In the genomic region with DNA sequence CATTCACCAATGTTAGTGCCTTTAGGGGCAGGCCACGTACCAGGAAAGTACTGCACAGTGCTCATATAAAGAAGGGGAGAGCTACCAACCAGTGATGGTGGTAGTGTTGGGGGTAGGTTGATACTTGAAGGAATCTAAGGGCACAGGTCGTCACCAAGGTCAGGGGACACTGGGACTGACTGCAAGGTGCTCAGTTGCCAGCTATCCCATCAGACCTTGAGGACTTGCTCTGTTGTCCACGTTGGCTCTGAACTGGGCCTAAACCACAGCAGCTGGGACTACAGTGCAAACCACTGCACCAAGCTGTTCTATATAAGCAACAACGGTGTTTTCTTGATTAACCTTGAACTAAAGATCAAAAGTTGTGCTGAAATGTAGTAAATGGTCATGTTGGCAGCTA, we compare ENCODE assay signal across 22 mouse cellular contexts. TPM values are rescaled to one million over a fixed set of nuclear protein-coding genes. Genes with fewer than 3 reads are reported as not detected.
A peak's percentile ranks its signal among the peaks of the same experiment; 100 is the strongest.
DNase-seq lines count a peak whose midpoint lies in the region; ATAC-seq and TF ChIP-seq lines count a peak whose summit lies in the region.
"Had no signal": no experiment of that assay in that cellular context is flagged by ENCODE, and none has a peak within 500 bp of the region (broad histone marks: within the 10 kb centered on the region; RNA-seq: fewer than 3 reads in every experiment).

No protein-coding gene starts in this region.

- no peak overlapping the region for H3K27ac ChIP-seq in CH12.LX (ENCODE audit: insufficient read depth, low read depth)
- H3K27ac ChIP-seq in midbrain, postnatal 0 days (ENCODE audit: low read depth, low read length), result no peak overlapping the region

- no peaks in the 10 kb centered on the region for H3K9me3 ChIP-seq in megakaryocyte, embryonic 14.5 days
- no peaks in the 10 kb centered on the region for H3K9me3 ChIP-seq in CH12.LX (replicated peaks; ENCODE audit: low read length)
- H3K9me3 ChIP-seq in midbrain, postnatal 0 days (ENCODE audit: low read length), result no peaks in the 10 kb centered on the region
- H3K9me3 ChIP-seq: G1E had no signal

- in situ Hi-C loops in CH12.LX (cut with MboI; ENCODE audit: low pct_ligation_motif_present, low pct_unique_long_range_greater_than_20kb, low sequenced_read_pairs), result no loop called here

- peak overlapping the region; percentile 28 for H3K4me3 ChIP-seq in megakaryocyte, embryonic 14.5 days (replicated peaks)
- no peak overlapping the region for H3K4me3 ChIP-seq in CH12.LX (replicated peaks in 1 of 3; ENCODE audit: low read depth in 2 of 3, low read length in 2 of 3, poor library complexity in 1 of 3)
- H3K4me3 ChIP-seq in myocyte, result no peak overlapping the region
- H3K4me3 ChIP-seq in midbrain, postnatal 0 days (ENCODE audit: low read depth, low read length), result no peak overlapping the region

- 90% methylated on average over 4 of the region's 4 CpGs for WGBS in midbrain, postnatal 0 days

- dilution Hi-C loops in CH12.LX (cut with MboI; ENCODE audit: extremely low pct_ligation_motif_present, extremely low pct_unique_long_range_greater_than_20kb, low sequenced_read_pairs), result no loop called here

- H3K36me3 ChIP-seq in megakaryocyte, embryonic 14.5 days (replicated peaks; ENCODE audit: low read length), result peaks cover 62% of the 10 kb centered on the region
- H3K36me3 ChIP-seq in CH12.LX (replicated peaks in 1 of 2; ENCODE audit: control insufficient read depth in 1 of 2, insufficient read depth in 1 of 2, low read length in 1 of 2) (peaks cover 34 to 48% of the 10 kb centered on the region in 2 experiments), myocyte (ENCODE audit: control insufficient read depth, insufficient read depth) (peaks cover 19% of the 10 kb centered on the region)
- peaks cover 25% of the 10 kb centered on the region for H3K36me3 ChIP-seq in midbrain, postnatal 0 days (ENCODE audit: insufficient read depth, low read length)

- TF ChIP-seq CTCF in CH12.LX (conservative IDR thresholded peaks at IDR 0.05 in 1 of 2, IDR thresholded peaks at IDR 0.05 in 1 of 2; ENCODE audit: low read depth in 2 of 2, low read length in 2 of 2), result no peak
- TF ChIP-seq CTCF in midbrain, postnatal 0 days (IDR thresholded peaks at IDR 0.05), result no peak

- DNase-seq in CH12.LX (ENCODE audit: extremely low read depth), result no peak
- DNase-seq in cerebellum, adult 11 months, result no peak
- no peak for DNase-seq in midbrain, postnatal 0 days (ENCODE audit: low spot score)
- DNase-seq: adrenal gland, adult 2 months; adrenal gland, adult 8-10 months; adrenal gland, postnatal 10 days; adrenal gland, postnatal 14 days; adrenal gland, postnatal 25 days; adrenal gland, postnatal 36 days; B cell, adult 2 months; cerebellum, adult 11-12 months; cerebellum, adult 18-20 months; cerebellum, adult 2 months; cerebellum, adult 8-10 months had no signal

- H3K9ac ChIP-seq in CH12.LX (ENCODE audit: insufficient read depth, low read depth), result no peak overlapping the region
- H3K9ac ChIP-seq in midbrain, postnatal 0 days (replicated peaks; ENCODE audit: low read length, poor library complexity, severe bottlenecking), result no peak overlapping the region

- no peaks in the 10 kb centered on the region for H3K79me2 ChIP-seq in CH12.LX (replicated peaks; ENCODE audit: control insufficient read depth, extremely low read depth, insufficient read depth, poor library complexity, severe bottlenecking)
- no peaks in the 10 kb centered on the region for H3K79me2 ChIP-seq in myocyte (ENCODE audit: control insufficient read depth, insufficient read depth)

- ATAC-seq in megakaryocyte, adult 5-6 weeks (ENCODE audit: poor library complexity, severe bottlenecking), result no peak
- no peak for ATAC-seq in midbrain, postnatal 0 days (ENCODE audit: low FRiP score)
- ATAC-seq: activated CD4-positive, CD25-positive, alpha-beta regulatory T cell, adult 4 months; CD4-positive, CD25-positive, alpha-beta regulatory T cell, adult 4 months; Patski had no signal

- H3K4me2 ChIP-seq in CH12.LX (ENCODE audit: insufficient read depth, low read depth, poor library complexity, severe bottlenecking) (no peak overlapping the region), myocyte (ENCODE audit: low read depth) (no peak overlapping the region)
- no peak overlapping the region for H3K4me2 ChIP-seq in midbrain, postnatal 0 days (ENCODE audit: low read depth, low read length, poor library complexity, severe bottlenecking)

- no peak for TF ChIP-seq RAD21 in CH12.LX (IDR thresholded peaks at IDR 0.05; ENCODE audit: low read depth, low read length)

- peaks cover 13% of the 10 kb centered on the region for H3K4me1 ChIP-seq in megakaryocyte, embryonic 14.5 days
- peaks cover 2 to 22% of the 10 kb centered on the region in 2 experiments; a peak in 2 of 4 replicates for H3K4me1 ChIP-seq in CH12.LX (ENCODE audit: control insufficient read depth in 1 of 2, insufficient read depth in 2 of 2)
- H3K4me1 ChIP-seq in midbrain, postnatal 0 days (ENCODE audit: insufficient read depth, low read length), result no peaks in the 10 kb centered on the region

- no peaks in the 10 kb centered on the region for H3K27me3 ChIP-seq in megakaryocyte, embryonic 14.5 days (replicated peaks)
- H3K27me3 ChIP-seq in CH12.LX (replicated peaks) (no peaks in the 10 kb centered on the region), myocyte (ENCODE audit: control insufficient read depth, insufficient read depth, insufficient read length) (no peaks in the 10 kb centered on the region)
- H3K27me3 ChIP-seq in midbrain, postnatal 0 days (ENCODE audit: insufficient read depth, low read length), result no peaks in the 10 kb centered on the region
- H3K27me3 ChIP-seq: Patski had no signal

- no peak for TF ChIP-seq EP300 in CH12.LX (IDR thresholded peaks at IDR 0.05; ENCODE audit: low read length)

- H3ac ChIP-seq in myocyte (ENCODE audit: control insufficient read depth, insufficient read length), result no peak overlapping the region

- TF ChIP-seq POLR2A in CH12.LX (IDR thresholded peaks at IDR 0.05; ENCODE audit: low read depth, low read length) (no peak; the same call in 1 of the 2 replicates), myocyte (IDR thresholded peaks at IDR 0.05; ENCODE audit: insufficient read length, low read depth) (no peak)

TF ChIP-seq in CH12.LX, 34 proteins besides CTCF, POLR2A, EP300 and RAD21 (continues in another document):
- TF ChIP-seq USF2 (conservative IDR thresholded peaks at IDR 0.05; ENCODE audit: low read depth, low read length), result no peak
- no peak for TF ChIP-seq ZC3H11A (IDR thresholded peaks at IDR 0.05; ENCODE audit: low read depth, low read length)
- TF ChIP-seq SMC3 (IDR thresholded peaks at IDR 0.05; ENCODE audit: low read depth, low read length), result no peak
- no peak for TF ChIP-seq SIN3A (IDR thresholded peaks at IDR 0.05; ENCODE audit: low read length)
- TF ChIP-seq GABPA (IDR thresholded peaks at IDR 0.05; ENCODE audit: insufficient replicate concordance, low read depth, low read length), result no peak
- no peak for TF ChIP-seq MAZ (IDR thresholded peaks at IDR 0.05; ENCODE audit: low read depth, low read length)
- peak; percentile 75; the same call in 1 of the 2 replicates for TF ChIP-seq POLR2AphosphoS2 (IDR thresholded peaks at IDR 0.05; ENCODE audit: low read depth, low read length)
- TF ChIP-seq NELFE (IDR thresholded peaks at IDR 0.05; ENCODE audit: low read depth, low read length), result no peak

TF ChIP-seq in myocyte, 11 proteins besides CTCF, POLR2A, EP300 and RAD21:
- TF ChIP-seq POLR2AphosphoS2 (IDR thresholded peaks at IDR 0.05; ENCODE audit: insufficient read length, low read depth) (peak; percentile 82), MAX (IDR thresholded peaks at IDR 0.05; ENCODE audit: low read depth) (no peak), USF1 (IDR thresholded peaks at IDR 0.05; ENCODE audit: low read depth) (no peak)

RNA-seq across cellular contexts. Expression of gene Gm12248, which starts 30.3 kb away (rescaled TPM):
- polyA plus RNA-seq in megakaryocyte, embryonic 14.5 days (2012; ENCODE audit: insufficient read depth, low replicate concordance), result not detected in 2 replicates
- not detected in 2 replicates for total RNA-seq in megakaryocyte, adult 5-6 weeks (2015)
- total RNA-seq in megakaryocyte, adult 5-6 weeks (2017), result not detected in 2 replicates
- total RNA-seq in CH12.LX (2012; rRNA removed) (0.13 TPM in 1 of 2 replicates, not detected in the other), CH12.LX (2014; rRNA removed) (not detected in 2 replicates)
- polyA plus RNA-seq in CH12.LX (2012; ENCODE audit: insufficient read length, low read depth) (not detected in 2 replicates), myocyte (2012; fragmentation: generic; extraction: Trizol) (0.19 TPM)
- not detected in 2 replicates for total RNA-seq in midbrain, postnatal 0 days (2014; rRNA removed)
- polyA plus RNA-seq in midbrain, postnatal 0 days (2015; fragmentation: Nextera tagmentation; extraction: Ambion mirVana), result not detected in 2 replicates
- total RNA-seq: adrenal gland, postnatal 10 days had no signal
- polyA plus RNA-seq: brain, embryonic 14.5 days; cerebellum, adult 2 months; Patski had no signal

RNA-seq across cellular contexts. Expression of gene Cnot8, which starts 41.4 kb away (rescaled TPM):
- 1.1 and 3.5 TPM in 2 replicates for polyA plus RNA-seq in megakaryocyte, embryonic 14.5 days (2012; ENCODE audit: insufficient read depth, low replicate concordance)
- 57.4 and 62.3 TPM in 2 replicates for total RNA-seq in megakaryocyte, adult 5-6 weeks (2015)
- total RNA-seq in megakaryocyte, adult 5-6 weeks (2017), result 86.3 and 88.8 TPM in 2 replicates
- 90.2 and 93.8 TPM in 2 replicates for total RNA-seq in CH12.LX (2012; rRNA removed)
- 127 and 134 TPM in 2 replicates for total RNA-seq in CH12.LX (2014; rRNA removed)
- polyA plus RNA-seq in CH12.LX (2012; ENCODE audit: insufficient read length, low read depth), result 91.9 and 102 TPM in 2 replicates
- polyA plus RNA-seq in myocyte (2012; fragmentation: generic; extraction: Trizol), result 51.2 TPM
- total RNA-seq in midbrain, postnatal 0 days (2014; rRNA removed), result 80.0 and 95.9 TPM in 2 replicates
- 88.7 and 89.2 TPM in 2 replicates for polyA plus RNA-seq in midbrain, postnatal 0 days (2015; fragmentation: Nextera tagmentation; extraction: Ambion mirVana)

RNA-seq across cellular contexts. Expression of gene Larp1, which starts 53.7 kb away (rescaled TPM):
- 25.9 and 62.2 TPM in 2 replicates for polyA plus RNA-seq in megakaryocyte, embryonic 14.5 days (2012; ENCODE audit: insufficient read depth, low replicate concordance)
- total RNA-seq in megakaryocyte, adult 5-6 weeks (2015), result 62.3 and 65.1 TPM in 2 replicates
- 29.8 and 38.1 TPM in 2 replicates for total RNA-seq in megakaryocyte, adult 5-6 weeks (2017)
- total RNA-seq in CH12.LX (2012; rRNA removed) (94.1 and 106 TPM in 2 replicates), CH12.LX (2014; rRNA removed) (33.4 and 38.2 TPM in 2 replicates)
- polyA plus RNA-seq in CH12.LX (2012; ENCODE audit: insufficient read length, low read depth) (222 and 284 TPM in 2 replicates), myocyte (2012; fragmentation: generic; extraction: Trizol) (67.6 TPM)
- 51.8 and 53.1 TPM in 2 replicates for total RNA-seq in midbrain, postnatal 0 days (2014; rRNA removed)
- polyA plus RNA-seq in midbrain, postnatal 0 days (2015; fragmentation: Nextera tagmentation; extraction: Ambion mirVana), result 14.7 and 15.7 TPM in 2 replicates

Comparison
In these comparisons a context has a peak if more than half of its experiments do, and no peak if none do; other contexts are left out.
1. RNA of gene Cnot8, which starts 41.4 kb away (polyA plus RNA-seq): 91.9 to 102 TPM in CH12.LX, 88.7 to 89.2 TPM in midbrain, postnatal 0 days and 51.2 TPM in myocyte (single experiment); 1.1 to 3.5 TPM in megakaryocyte, embryonic 14.5 days; every median in the first group is over 10 times any median in the second.